Mouse (Mus musculus) neural tube, embryonic 12.5 days (tissue): Measurements from ENCODE around the gene Ly6c1. TPM values are rescaled to one million over a fixed set of nuclear protein-coding genes. Genes with fewer than 3 reads are reported as not detected.
"Not testable (repeated sequence)": the region's sequence is repeated elsewhere in the genome, so short reads cannot be mapped to it uniquely, and the experiment has no call there.

Experiments used
- ATAC-seq: fragments of 200-750 bp; cut with Nextera tagmentation; 2 replicates; pipeline ENCODE4 v1.8.0; 2017; ENCODE audit warnings: low read depth, mild to moderate bottlenecking, moderate TSS enrichment, moderate library complexity; ENCODE audit not compliant: low FRiP score
- H3K27ac ChIP-seq: fragments of 300-500 bp; sonication (generic); 2 replicates; pipeline ENCODE4 v1.5.1; 2016
- H3K27me3 ChIP-seq: fragments of 300-500 bp; sonication (generic); replicated peaks from 2 replicates; pipeline ENCODE4 v1.6.1; 2016; ENCODE audit warnings: mild to moderate bottlenecking
- H3K36me3 ChIP-seq: fragments of 300-500 bp; sonication (generic); 2 replicates; pipeline ENCODE4 v1.6.1; 2016; ENCODE audit warnings: mild to moderate bottlenecking
- H3K4me1 ChIP-seq: fragments of 300-500 bp; sonication (generic); 2 replicates; pipeline ENCODE4 v1.6.1; 2016
- H3K4me2 ChIP-seq: fragments of 300-500 bp; sonication (generic); replicated peaks from 2 replicates; pipeline ENCODE4 v1.6.1; 2016; ENCODE audit warnings: mild to moderate bottlenecking
- H3K4me3 ChIP-seq: fragments of 300-500 bp; sonication (generic); 2 replicates; pipeline ENCODE4 v1.5.1; 2016
- H3K9ac ChIP-seq: fragments of 300-500 bp; sonication (generic); 2 replicates; pipeline ENCODE4 v1.6.1; 2016; ENCODE audit warnings: mild to moderate bottlenecking
- H3K9me3 ChIP-seq: fragments of 300-500 bp; sonication (generic); 2 replicates; pipeline ENCODE4 v1.6.1; 2016; ENCODE audit warnings: mild to moderate bottlenecking
- WGBS: fragments of 180-500 bp; shearing (Covaris S2); methylation state at CpG from one replicate; pipeline ENCODE4 v1.1.7; 2016; 5-methylcytosine and 5-hydroxymethylcytosine counted together
- polyA plus RNA-seq: library from polyadenylated mRNA; unstranded; fragments of >200 nt; fragmentation: Nextera tagmentation; extraction: Ambion mirVana; gene quantifications from 2 replicates; pipeline ENCODE4 v1.2.1, GENCODE M21; 2016

Gene Ly6c1
- polyA plus RNA-seq, 1 experiment from 2014 or later: 0.79 TPM

- H3K9ac ChIP-seq, H3K4me3 ChIP-seq, H3K27ac ChIP-seq, ATAC-seq, H3K4me2 ChIP-seq, H3K4me1 ChIP-seq, H3K27me3 ChIP-seq, H3K36me3 ChIP-seq, H3K9me3 ChIP-seq: not testable (repeated sequence)
- WGBS: 77% methylated on average over 3 of the region's 3 CpGs
Measured at GRCm38 (mm10) chr15:75045501-75045900, 3.1 kb downstream of the Ly6c1 start.

DNA sequence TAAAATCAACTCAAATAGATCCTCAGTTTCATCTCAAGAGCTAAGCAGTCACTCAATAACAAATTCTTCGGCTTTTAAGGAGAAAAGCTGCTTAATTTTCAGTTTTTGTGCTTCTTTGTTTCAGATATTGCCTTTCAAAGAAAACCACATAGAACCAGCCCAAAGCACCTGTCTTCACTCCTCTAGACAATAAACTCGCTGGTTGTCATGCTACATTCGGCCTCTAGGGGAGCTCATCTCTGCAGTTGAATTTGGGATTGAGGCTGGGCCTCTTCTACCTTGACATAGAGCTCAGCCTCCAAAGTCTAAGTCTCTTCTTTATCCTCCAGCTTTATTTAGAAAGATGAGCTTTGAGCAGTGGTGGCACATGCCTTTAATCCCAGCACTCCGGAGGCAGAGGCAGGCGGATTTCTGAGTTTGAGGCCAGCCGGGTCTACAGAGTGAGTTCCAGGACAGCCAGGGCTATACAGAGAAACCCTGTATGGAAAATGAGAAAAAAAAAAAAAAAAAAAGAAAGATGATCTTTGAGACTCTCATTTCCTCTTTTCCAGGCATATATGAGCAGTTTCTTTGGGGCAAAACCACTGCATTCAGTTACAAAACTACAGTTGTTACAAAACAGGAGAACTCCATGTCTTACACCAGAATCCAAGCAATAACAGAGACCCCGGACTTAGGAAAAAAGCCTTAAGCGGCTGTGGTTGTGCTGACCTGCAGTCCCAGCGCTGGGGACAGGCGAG, 27.4 kb downstream of the Ly6c1 start:
- H3K4me2 ChIP-seq, H3K27me3 ChIP-seq, H3K4me3 ChIP-seq, H3K9ac ChIP-seq, H3K27ac ChIP-seq, H3K9me3 ChIP-seq, H3K4me1 ChIP-seq, ATAC-seq, H3K36me3 ChIP-seq: not testable (repeated sequence)
- WGBS: 78% methylated on average over 8 of the region's 10 CpGs

DNA sequence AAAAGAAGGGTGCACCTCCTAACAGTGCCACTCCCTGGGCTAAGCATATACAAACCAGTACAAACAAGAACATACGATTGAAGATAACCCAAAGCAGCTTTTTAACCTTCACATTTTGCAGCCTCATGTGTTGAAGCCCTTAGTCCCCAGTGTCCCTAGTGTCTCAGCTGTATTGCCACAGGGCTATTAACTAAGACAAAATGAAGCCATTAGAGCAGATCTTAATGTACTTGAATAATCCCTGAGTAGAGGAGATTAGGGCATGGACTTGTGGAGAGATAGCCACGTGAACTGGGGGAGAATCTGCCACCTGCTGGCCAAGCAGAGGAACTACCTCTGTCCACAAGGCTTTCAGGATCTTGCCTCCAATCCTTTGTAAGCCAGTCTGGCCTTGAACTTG, 29.2 kb downstream of the Ly6c1 start:
- H3K27me3 ChIP-seq, ATAC-seq, H3K9me3 ChIP-seq, H3K4me3 ChIP-seq, H3K27ac ChIP-seq, H3K36me3 ChIP-seq, H3K4me1 ChIP-seq, H3K9ac ChIP-seq, H3K4me2 ChIP-seq: not testable (repeated sequence)
- WGBS: 45% methylated on average over 2 of the region's 2 CpGs

Other genes starting within 250 kb of the Ly6c1 start
- not detected in 2 replicates for gene Gml2, start 229.8 kb downstream of the Ly6c1 start, polyA plus RNA-seq
- not detected in 2 replicates for gene 2010109I03Rik, start 151.8 kb downstream of the Ly6c1 start, polyA plus RNA-seq
- gene Ly6i, start 65.4 kb downstream of the Ly6c1 start, polyA plus RNA-seq: not detected in 2 replicates
- gene Ly6a, start 50.8 kb downstream of the Ly6c1 start, polyA plus RNA-seq: 0.51 TPM in 1 of 2 replicates, not detected in the other
- not detected in 2 replicates for gene Ly6c2, start 63.1 kb upstream of the Ly6c1 start, polyA plus RNA-seq
- not detected in 2 replicates for gene Ly6g, start 106.4 kb upstream of the Ly6c1 start, polyA plus RNA-seq
- gene BC025446, start 167.5 kb upstream of the Ly6c1 start, polyA plus RNA-seq: not detected in 2 replicates
- not detected in 2 replicates for gene Ly6f, start 219.6 kb upstream of the Ly6c1 start, polyA plus RNA-seq